Mouse (Mus musculus) kidney, adult 18-20 months (tissue): Measurements from ENCODE around the gene Dnah2.
A peak's percentile ranks its signal among the peaks of the same experiment; 100 is the strongest.
"Not testable (repeated sequence)": the region's sequence is repeated elsewhere in the genome, so short reads cannot be mapped to it uniquely, and the experiment has no call there.

Experiments
- DNase-seq: peaks from one replicate; pipeline ENCODE4 v3.0.0; 2021

The Dnah2 gene

GRCm38 (mm10) chr11:69405397-69406200 is 143.3 kb downstream of the Dnah2 start:
- DNase-seq: no peak

GRCm38 (mm10) chr11:69404595-69405396 is 144.1 kb downstream of the Dnah2 start:
- DNase-seq: no peak

GRCm38 (mm10) chr11:69403691-69404594 is 145.0 kb downstream of the Dnah2 start:
- no peak for DNase-seq

- DNase-seq: peak; percentile 14
Measured at GRCm38 (mm10) chr11:69401987-69402386, 146.9 kb downstream of the Dnah2 start.

- peak; percentile 91 for DNase-seq
Measured at GRCm38 (mm10) chr11:69401210-69401637, 147.7 kb downstream of the Dnah2 start.

GRCm38 (mm10) chr11:69400083-69400850 is 148.6 kb downstream of the Dnah2 start:
- DNase-seq: no peak

- peak; percentile 14 for DNase-seq
Measured at GRCm38 (mm10) chr11:69399201-69400082, 149.5 kb downstream of the Dnah2 start.

GRCm38 (mm10) chr11:69398486-69399200 is 150.3 kb downstream of the Dnah2 start:
- DNase-seq: no peak

GRCm38 (mm10) chr11:69398059-69398458 is 150.9 kb downstream of the Dnah2 start, which contains the start of gene Tmem88:
Tmem88 (minus strand) TSS chr11:69398234.
- DNase-seq: peak; percentile 41

GRCm38 (mm10) chr11:69397581-69398057 is 151.3 kb downstream of the Dnah2 start:
- DNase-seq: no peak

- DNase-seq: peak; percentile 61
Measured at GRCm38 (mm10) chr11:69396772-69397171, 152.1 kb downstream of the Dnah2 start.

GRCm38 (mm10) chr11:69395634-69396373 is 153.1 kb downstream of the Dnah2 start:
- DNase-seq: peak; percentile 97

GRCm38 (mm10) chr11:69395235-69395633 is 153.7 kb downstream of the Dnah2 start, which contains the start of the genes Naa38 and Cyb5d1:
Naa38 (plus strand) TSS chr11:69395487.
Cyb5d1 (minus strand) TSS chr11:69395631.
- peak; percentile 94 for DNase-seq

GRCm38 (mm10) chr11:69394591-69395167 is 154.2 kb downstream of the Dnah2 start:
- DNase-seq: not testable (repeated sequence)

- peak; percentile 63 for DNase-seq
Measured at GRCm38 (mm10) chr11:69390400-69391034, 158.4 kb downstream of the Dnah2 start.

GRCm38 (mm10) chr11:69389531-69390399 is 159.1 kb downstream of the Dnah2 start:
- peak; percentile 63 for DNase-seq

- no peak for DNase-seq
Measured at GRCm38 (mm10) chr11:69388680-69389079, 160.2 kb downstream of the Dnah2 start.
